Mouse (Mus musculus) limb, embryonic 11.5 days (tissue): Measurements from ENCODE around the gene Ltb. TPM values are rescaled to one million over a fixed set of nuclear protein-coding genes. Genes with fewer than 3 reads are reported as not detected.
A peak's percentile ranks its signal among the peaks of the same experiment; 100 is the strongest.

Experiments used
- ATAC-seq: fragments of 200-750 bp; cut with Nextera tagmentation; 2 replicates; pipeline ENCODE4 v1.8.0; 2017; ENCODE audit warnings: low read depth; ENCODE audit not compliant: insufficient number of reproducible peaks, low FRiP score, low TSS enrichment
- DNase-seq: peaks from one replicate; pipeline ENCODE4 v3.0.0-alpha.2; 2015; ENCODE audit warnings: low spot score
- H3K27ac ChIP-seq: fragments of 300-500 bp; sonication (generic); replicated peaks from 2 replicates; pipeline ENCODE4 v1.5.1; 2014; ENCODE audit warnings: low read depth, mild to moderate bottlenecking, low read length
- H3K27me3 ChIP-seq: fragments of 300-500 bp; sonication (generic); 2 replicates; pipeline ENCODE4 v1.6.1; 2014; ENCODE audit warnings: mild to moderate bottlenecking, low read length, mixed read lengths; ENCODE audit not compliant: control insufficient read depth, insufficient read depth
- H3K36me3 ChIP-seq: fragments of 300-500 bp; sonication (generic); 2 replicates; pipeline ENCODE4 v1.6.1; 2014; ENCODE audit warnings: mild to moderate bottlenecking, low read length, moderate library complexity, mixed read lengths; ENCODE audit not compliant: control insufficient read depth, insufficient read depth
- H3K4me1 ChIP-seq: fragments of 300-500 bp; sonication (generic); 2 replicates; pipeline ENCODE4 v1.6.1; 2014; ENCODE audit warnings: low read length, mixed read lengths; ENCODE audit not compliant: control insufficient read depth, insufficient read depth
- H3K4me2 ChIP-seq: fragments of 300-500 bp; sonication (generic); 2 replicates; pipeline ENCODE4 v1.6.1; 2014; ENCODE audit warnings: low read depth, mild to moderate bottlenecking, moderate library complexity; ENCODE audit not compliant: severe bottlenecking
- H3K4me3 ChIP-seq: fragments of 300-500 bp; sonication (generic); 2 replicates; pipeline ENCODE4 v1.5.1; 2014; ENCODE audit warnings: low read depth, low read length
- H3K9ac ChIP-seq: fragments of 300-500 bp; sonication (generic); 2 replicates; pipeline ENCODE4 v1.6.1; 2014; ENCODE audit warnings: mild to moderate bottlenecking, low read length
- H3K9me3 ChIP-seq: fragments of 300-500 bp; sonication (generic); 2 replicates; pipeline ENCODE4 v1.6.1; 2016; ENCODE audit warnings: low read length; ENCODE audit not compliant: control insufficient read depth
- WGBS: fragments of 180-500 bp; shearing (Covaris S2); extraction: QIAGEN DNeasy Blood & Tissue Kit; methylation state at CpG from one replicate; pipeline ENCODE4 v1.1.7; 2014; 5-methylcytosine and 5-hydroxymethylcytosine counted together
- polyA plus RNA-seq: library from polyadenylated mRNA; unstranded; fragments of >200 nt; fragmentation: Nextera tagmentation; extraction: Ambion mirVana; gene quantifications from 2 replicates; pipeline ENCODE4 v1.2.1, GENCODE M21; 2014

Ltb gene
- polyA plus RNA-seq, 1 experiment from 2014 or later, result 0.45 TPM

GRCm38 (mm10) chr17:35162730-35163129 is 31.5 kb upstream of the Ltb start:
- H3K4me3 ChIP-seq, result peak overlapping the region; percentile 100
- 74% methylated on average over 12 of the region's 12 CpGs for WGBS
- H3K4me1 ChIP-seq, result peaks cover 11% of the 10 kb centered on the region; the same call in 1 of the 2 replicates
- peaks cover 42% of the 10 kb centered on the region for H3K36me3 ChIP-seq
- H3K27ac ChIP-seq, result no peak overlapping the region
- H3K9ac ChIP-seq, result peak overlapping the region; percentile 24; the same call in 1 of the 2 replicates
- peak overlapping the region; percentile 96 for H3K4me2 ChIP-seq
- H3K9me3 ChIP-seq, result no peaks in the 10 kb centered on the region
- DNase-seq (no peak), ATAC-seq (no peak)
- no peaks in the 10 kb centered on the region for H3K27me3 ChIP-seq

DNA sequence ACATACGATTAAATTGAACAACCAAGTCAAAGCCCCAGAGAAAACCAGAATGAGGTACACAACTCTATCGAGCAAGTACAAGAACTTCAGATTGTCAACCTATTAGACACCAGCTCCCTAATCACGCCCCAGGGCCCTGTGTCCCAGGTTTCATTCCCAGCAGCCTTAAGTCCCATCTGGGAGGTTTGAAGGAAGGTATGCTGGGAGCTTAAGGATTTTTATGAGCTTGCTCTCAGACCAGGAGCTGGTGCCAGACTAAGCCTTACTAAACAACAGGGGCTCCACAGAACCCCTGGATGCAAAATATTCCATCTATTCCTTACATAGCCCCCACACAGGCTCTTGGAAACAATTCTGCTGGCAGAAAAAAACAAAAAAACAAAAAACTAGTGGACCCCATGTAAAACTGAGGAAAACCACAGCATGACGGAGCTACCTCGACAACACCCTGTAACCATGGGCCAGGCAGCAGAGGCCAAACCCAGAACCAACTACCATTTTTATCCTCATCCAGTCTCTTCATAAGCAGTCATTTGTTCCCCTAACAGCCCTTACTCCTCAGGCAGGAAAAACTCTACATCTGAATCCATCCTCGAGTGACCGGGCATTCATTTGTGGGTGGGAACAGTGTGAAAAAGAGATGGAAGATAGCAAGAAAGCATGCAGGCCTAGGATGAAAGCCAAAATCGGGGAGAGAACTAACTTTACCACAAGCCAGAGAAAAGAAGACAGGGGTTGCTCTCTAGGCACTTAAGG is 30.7 kb upstream of the Ltb start:
- Histone ChIP-seq H3K27me3 (no peaks in the 10 kb centered on the region), H3K9me3 (no peaks in the 10 kb centered on the region), H3K4me1 (peaks cover 11% of the 10 kb centered on the region; the same call in 1 of the 2 replicates), H3K9ac (peak overlapping the region; percentile 99), H3K4me2 (peak overlapping the region; percentile 96), H3K27ac (peak overlapping the region; percentile 42; the same call in 1 of the 2 replicates), H3K36me3 (peaks cover 35% of the 10 kb centered on the region), H3K4me3 (peak overlapping the region; percentile 100)
- DNase-seq (no peak), ATAC-seq (no peak)
- WGBS, result 19% methylated on average over 8 of the region's 8 CpGs

- Histone ChIP-seq H3K27ac (peak overlapping the region; percentile 91), H3K36me3 (peaks cover 28% of the 10 kb centered on the region), H3K9me3 (no peaks in the 10 kb centered on the region), H3K4me3 (peak overlapping the region; percentile 100), H3K4me1 (peaks cover 11% of the 10 kb centered on the region; the same call in 1 of the 2 replicates), H3K27me3 (no peaks in the 10 kb centered on the region), H3K9ac (peak overlapping the region; percentile 99), H3K4me2 (peak overlapping the region; percentile 96)
- WGBS, result 0% methylated on average over 28 of the region's 28 CpGs
- no peak for DNase-seq
- ATAC-seq, result no peak
Measured at GRCm38 (mm10) chr17:35164218-35164567, 30.0 kb upstream of the Ltb start.

DNA sequence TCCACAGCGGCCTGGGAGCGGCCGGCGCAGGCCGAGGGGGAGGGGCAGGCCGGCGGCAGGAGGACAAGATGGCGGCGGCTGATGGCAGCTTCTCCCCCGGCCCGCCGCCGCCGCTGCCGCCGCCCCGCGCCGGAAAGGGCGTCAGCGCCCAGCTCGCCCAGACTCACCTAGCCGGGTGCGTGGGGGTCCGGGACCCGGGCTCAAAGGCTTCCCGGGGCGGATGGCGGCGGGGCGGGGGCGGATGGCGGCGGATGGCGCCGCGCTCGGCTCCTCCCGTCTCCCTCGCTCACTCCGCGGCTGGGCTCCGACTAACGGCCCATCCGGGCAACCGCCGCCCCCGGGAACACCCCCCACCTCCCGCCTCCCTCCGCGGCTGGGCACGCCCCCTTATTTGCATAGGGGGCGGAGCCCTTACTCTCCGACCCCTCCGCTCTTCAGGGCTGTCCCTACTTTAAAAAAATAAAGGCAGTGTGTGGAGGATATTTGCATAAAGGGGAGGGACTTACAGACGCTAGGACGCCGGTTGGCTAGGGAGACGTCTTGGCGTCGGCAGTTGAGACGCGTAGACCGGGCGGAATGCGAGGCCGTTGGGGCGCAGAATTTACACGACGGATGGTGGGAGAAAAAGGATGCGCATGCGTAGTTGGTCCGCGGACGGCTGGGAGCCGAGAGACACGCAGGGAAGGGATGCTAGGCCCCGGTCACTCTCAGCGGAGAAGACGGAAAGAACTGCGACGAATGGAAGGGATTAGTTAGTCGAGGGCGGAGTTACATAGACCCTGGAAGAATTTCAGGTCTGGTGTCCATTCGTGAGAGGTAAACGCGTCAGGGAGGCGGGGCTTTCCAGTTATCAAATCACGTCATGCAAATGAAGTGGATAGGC is 29.4 kb upstream of the Ltb start, which contains the start of gene Prrc2a:
Gene Prrc2a (minus strand): TSS at position 330 of the 883 bp plus-strand sequence.
- H3K4me2 ChIP-seq, result peak within 1 kb of the TSS; percentile 96
- H3K9ac ChIP-seq, result peak within 1 kb of the TSS; percentile 99
- H3K4me3 ChIP-seq, result peak within 1 kb of the TSS; percentile 100
- peak; percentile 98 for ATAC-seq
- peaks cover 23% of the 10 kb centered on the region for H3K36me3 ChIP-seq
- WGBS, result under 1% methylated on average over 78 of the region's 89 CpGs
- H3K9me3 ChIP-seq, result no peaks in the 10 kb centered on the region
- H3K4me1 ChIP-seq, result peaks cover 11% of the 10 kb centered on the region; the same call in 1 of the 2 replicates
- H3K27ac ChIP-seq, result peak within 1 kb of the TSS; percentile 91
- peak; percentile 98 for DNase-seq
- no peaks in the 10 kb centered on the region for H3K27me3 ChIP-seq

- H3K4me1 ChIP-seq, result peaks cover 11% of the 10 kb centered on the region; the same call in 1 of the 2 replicates
- 27% methylated on average over 12 of the region's 12 CpGs for WGBS
- peak overlapping the region; percentile 100 for H3K4me3 ChIP-seq
- DNase-seq, result no peak
- H3K9me3 ChIP-seq, result no peaks in the 10 kb centered on the region
- H3K9ac ChIP-seq, result peak overlapping the region; percentile 57
- peak overlapping the region; percentile 91 for H3K27ac ChIP-seq
- H3K4me2 ChIP-seq, result peak overlapping the region; percentile 55
- peaks cover 16% of the 10 kb centered on the region for H3K36me3 ChIP-seq
- ATAC-seq, result no peak
- no peaks in the 10 kb centered on the region for H3K27me3 ChIP-seq
Measured at GRCm38 (mm10) chr17:35165451-35166155, 28.6 kb upstream of the Ltb start.

- Histone ChIP-seq H3K4me3 (0 out of 2 replicates have a peak overlapping the region, but pooled peaks have one; percentile 100), H3K27ac (no peak overlapping the region), H3K4me2 (peak overlapping the region; percentile 55; the same call in 1 of the 2 replicates), H3K36me3 (peaks cover 7% of the 10 kb centered on the region), H3K9ac (no peak overlapping the region; the same call in 1 of the 2 replicates), H3K9me3 (no peaks in the 10 kb centered on the region), H3K27me3 (no peaks in the 10 kb centered on the region), H3K4me1 (peaks cover 11% of the 10 kb centered on the region; the same call in 1 of the 2 replicates)
- DNase-seq, result peak; percentile 70
- ATAC-seq, result no peak
- WGBS, result 71% methylated on average over 8 of the region's 8 CpGs
Measured at GRCm38 (mm10) chr17:35166352-35167035, 27.7 kb upstream of the Ltb start.

DNA sequence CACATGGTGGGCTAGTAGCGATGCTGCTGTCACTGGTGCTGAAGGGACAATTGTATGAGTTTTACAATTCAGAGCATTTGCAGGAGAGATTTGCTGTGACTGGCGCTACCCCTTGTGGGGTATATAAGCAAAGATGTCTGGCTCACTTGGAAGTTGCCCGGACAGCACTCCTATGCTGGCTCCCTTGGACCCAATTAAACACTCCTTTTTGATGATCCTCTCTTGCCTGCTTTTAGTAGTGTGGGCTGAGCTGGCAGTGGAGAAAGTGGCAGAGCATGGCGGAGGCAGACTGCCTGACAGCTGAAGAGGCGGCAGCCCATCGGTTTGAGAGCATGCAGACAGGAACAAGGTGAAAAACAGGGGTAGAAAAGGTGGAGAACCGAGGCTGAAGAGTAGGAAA is 26.4 kb upstream of the Ltb start:
- H3K4me3 ChIP-seq, result no peak overlapping the region
- H3K36me3 ChIP-seq, result no peaks in the 10 kb centered on the region
- no peaks in the 10 kb centered on the region for H3K9me3 ChIP-seq
- DNase-seq (no peak), ATAC-seq (no peak)
- 84% methylated on average over 7 of the region's 7 CpGs for WGBS
- H3K27me3 ChIP-seq, result no peaks in the 10 kb centered on the region
- no peak overlapping the region for H3K4me2 ChIP-seq
- H3K27ac ChIP-seq, result no peak overlapping the region
- H3K9ac ChIP-seq, result no peak overlapping the region
- peaks cover 5% of the 10 kb centered on the region; the same call in 1 of the 2 replicates for H3K4me1 ChIP-seq
